Mouse (Mus musculus) liver, adult 10 weeks (tissue): ENCODE measurements around the gene Defb29. TPM values are rescaled to one million over a fixed set of nuclear protein-coding genes. Genes with fewer than 3 reads are reported as not detected.

Experiments used
- polyA plus RNA-seq: library from polyadenylated mRNA; stranded (reverse); fragments of 350-450 nt; fragmentation: Illumina TruSeq; extraction: RNeasy Lipid Tissue Mini Kit (QIAGEN cat#74804); gene quantifications from one replicate; pipeline ENCODE4 v1.2.3, GENCODE M21; 2014; ENCODE audit warnings: low read depth, low replicate concordance

The Defb29 gene
- polyA plus RNA-seq, result not detected

GRCm38 (mm10) chr2:152539944-152540710 is at the start of gene Defb29:
TSS of gene Defb29 (minus strand) at chr2:152540098.

GRCm38 (mm10) chr2:152580107-152580506 is 40.2 kb upstream of the Defb29 start, which contains the start of gene Defb19:
TSS of gene Defb19 (minus strand) at chr2:152580312.

GRCm38 (mm10) chr2:152572114-152572794 is 32.4 kb upstream of the Defb29 start, which contains the start of gene Defb21:
TSS of gene Defb21 (plus strand) at chr2:152572744.

GRCm38 (mm10) chr2:152569038-152569437 is 29.1 kb upstream of the Defb29 start, which contains the start of gene Gm17416:
TSS of gene Gm17416 (plus strand) at chr2:152569338.

GRCm38 (mm10) chr2:152517981-152518380 is 21.9 kb downstream of the Defb29 start, which contains the start of gene Defb28:
TSS of gene Defb28 (plus strand) at chr2:152518255.

GRCm38 (mm10) chr2:152511592-152511991 is 28.3 kb downstream of the Defb29 start, which contains the start of gene Defb26:
TSS of gene Defb26 (minus strand) at chr2:152511692.

GRCm38 (mm10) chr2:152490038-152490437 is 49.9 kb downstream of the Defb29 start, which contains the start of gene Defb22:
TSS of gene Defb22 (minus strand) at chr2:152490138.

Other genes starting within 250 kb of the Defb29 start
- 12.4 TPM for gene Tbc1d20, start 246.3 kb downstream of the Defb29 start, polyA plus RNA-seq
- gene Rbck1, start 207.4 kb downstream of the Defb29 start, polyA plus RNA-seq, result 1.8 TPM
- gene Trib3, start 196.1 kb downstream of the Defb29 start, polyA plus RNA-seq, result 0.61 TPM
- not detected for gene Nrsn2, start 163.5 kb downstream of the Defb29 start, polyA plus RNA-seq
- gene Sox12, start 142.0 kb downstream of the Defb29 start, polyA plus RNA-seq, result 0.34 TPM
- gene Zcchc3, start 125.1 kb downstream of the Defb29 start, polyA plus RNA-seq, result 0.19 TPM
- not detected for gene 6820408C15Rik, start 124.5 kb downstream of the Defb29 start, polyA plus RNA-seq
- not detected for gene Defb23, start 75.5 kb downstream of the Defb29 start, polyA plus RNA-seq
- gene Defb20, start 63.0 kb downstream of the Defb29 start, polyA plus RNA-seq, result not detected
- gene Defb22, start 50.0 kb downstream of the Defb29 start, polyA plus RNA-seq, result not detected
- gene Defb26, start 28.4 kb downstream of the Defb29 start, polyA plus RNA-seq, result not detected
- gene Defb28, start 21.8 kb downstream of the Defb29 start, polyA plus RNA-seq, result not detected
- not detected for gene Gm17416, start 29.2 kb upstream of the Defb29 start, polyA plus RNA-seq
- not detected for gene Defb21, start 32.6 kb upstream of the Defb29 start, polyA plus RNA-seq
- gene Defb19, start 40.2 kb upstream of the Defb29 start, polyA plus RNA-seq, result not detected
- not detected for gene Defb45, start 59.3 kb upstream of the Defb29 start, polyA plus RNA-seq
- gene Defb36, start 64.2 kb upstream of the Defb29 start, polyA plus RNA-seq, result not detected
- not detected for gene Defb25, start 83.0 kb upstream of the Defb29 start, polyA plus RNA-seq
- not detected for gene Rem1, start 86.9 kb upstream of the Defb29 start, polyA plus RNA-seq
- gene H13, start 129.4 kb upstream of the Defb29 start, polyA plus RNA-seq, result 35.5 TPM
- gene Mcts2, start 146.9 kb upstream of the Defb29 start, polyA plus RNA-seq, result 6.6 TPM
- gene Id1, start 196.2 kb upstream of the Defb29 start, polyA plus RNA-seq, result 8.1 TPM
- gene Cox4i2, start 214.1 kb upstream of the Defb29 start, polyA plus RNA-seq, result not detected